Mouse (Mus musculus): ENCODE measurements around the gene Ap3b1. TPM values are rescaled to one million over a fixed set of nuclear protein-coding genes. Genes with fewer than 3 reads are reported as not detected.

The Ap3b1 gene
- polyA plus RNA-seq, 1 experiment from 2014 or later, result 32.9 TPM

GRCm38 (mm10) chr13:94564351-94564994 is 205.7 kb downstream of the Ap3b1 start:
- Histone ChIP-seq H3K27ac (no peak overlapping the region), H3K27me3 (ENCODE audit: insufficient read depth, low read length) (no peaks in the 10 kb centered on the region), H3K4me2 (ENCODE audit: low read length) (no peak overlapping the region), H3K4me3 (replicated peaks; ENCODE audit: low read depth, low read length) (no peak overlapping the region), H3K9me3 (replicated peaks; ENCODE audit: low read length) (no peaks in the 10 kb centered on the region), H3K36me3 (ENCODE audit: insufficient read depth, low read length) (no peaks in the 10 kb centered on the region), H3K4me1 (replicated peaks; ENCODE audit: insufficient read depth, low read length) (no peaks in the 10 kb centered on the region), H3K9ac (ENCODE audit: low read depth, low read length) (no peak overlapping the region)
- ATAC-seq (replicated peaks; ENCODE audit: low FRiP score, low read depth) (no peak), DNase-seq (ENCODE audit: low spot score) (no peak)
- WGBS, result 70% methylated on average over 13 of the region's 13 CpGs
- TF ChIP-seq CTCF (IDR thresholded peaks at IDR 0.05; ENCODE audit: low read depth), result no peak

- 92% methylated on average over 14 of the region's 14 CpGs for WGBS
- no peak for DNase-seq (ENCODE audit: low spot score)
These were observed 206.4 kb downstream of the Ap3b1 start for GRCm38 (mm10) chr13:94565176-94565575.

GRCm38 (mm10) chr13:94565616-94566015 is 206.9 kb downstream of the Ap3b1 start:
- ATAC-seq (replicated peaks; ENCODE audit: low FRiP score, low read depth) (no peak), DNase-seq (ENCODE audit: low spot score) (peak; percentile 60)

More at GRCm38 (mm10) chr13:94565176-94565575, 206.4 kb downstream of the Ap3b1 start:
- ATAC-seq (replicated peaks; ENCODE audit: low FRiP score, low read depth), result no peak
- no peak overlapping the region for H3K27ac ChIP-seq
- H3K36me3 ChIP-seq (ENCODE audit: insufficient read depth, low read length), result no peaks in the 10 kb centered on the region
- H3K4me1 ChIP-seq (replicated peaks; ENCODE audit: insufficient read depth, low read length), result no peaks in the 10 kb centered on the region
- H3K27me3 ChIP-seq (ENCODE audit: insufficient read depth, low read length), result no peaks in the 10 kb centered on the region
- TF ChIP-seq CTCF (IDR thresholded peaks at IDR 0.05; ENCODE audit: low read depth), result no peak
- H3K4me3 ChIP-seq (replicated peaks; ENCODE audit: low read depth, low read length), result no peak overlapping the region
- H3K9me3 ChIP-seq (replicated peaks; ENCODE audit: low read length), result no peaks in the 10 kb centered on the region
- no peak overlapping the region for H3K4me2 ChIP-seq (ENCODE audit: low read length)
- no peak overlapping the region for H3K9ac ChIP-seq (ENCODE audit: low read depth, low read length)

GRCm38 (mm10) chr13:94567739-94568138 is 209.0 kb downstream of the Ap3b1 start:
- DNase-seq (ENCODE audit: low spot score) (no peak), ATAC-seq (replicated peaks; ENCODE audit: low FRiP score, low read depth) (no peak)
- Histone ChIP-seq H3K4me3 (replicated peaks; ENCODE audit: low read depth, low read length) (no peak overlapping the region), H3K27ac (no peak overlapping the region), H3K9me3 (replicated peaks; ENCODE audit: low read length) (no peaks in the 10 kb centered on the region), H3K27me3 (ENCODE audit: insufficient read depth, low read length) (no peaks in the 10 kb centered on the region), H3K4me1 (replicated peaks; ENCODE audit: insufficient read depth, low read length) (no peaks in the 10 kb centered on the region), H3K9ac (ENCODE audit: low read depth, low read length) (no peak overlapping the region), H3K36me3 (ENCODE audit: insufficient read depth, low read length) (no peaks in the 10 kb centered on the region), H3K4me2 (ENCODE audit: low read length) (no peak overlapping the region)
- no peak for TF ChIP-seq CTCF (IDR thresholded peaks at IDR 0.05; ENCODE audit: low read depth)
- WGBS, result 85% methylated on average over 6 of the region's 6 CpGs

More at GRCm38 (mm10) chr13:94565616-94566015, 206.9 kb downstream of the Ap3b1 start:
- no peaks in the 10 kb centered on the region for H3K9me3 ChIP-seq (replicated peaks; ENCODE audit: low read length)
- H3K4me1 ChIP-seq (replicated peaks; ENCODE audit: insufficient read depth, low read length), result no peaks in the 10 kb centered on the region
- TF ChIP-seq CTCF (IDR thresholded peaks at IDR 0.05; ENCODE audit: low read depth), result no peak
- H3K9ac ChIP-seq (ENCODE audit: low read depth, low read length), result no peak overlapping the region
- 67% methylated on average over 9 of the region's 9 CpGs for WGBS
- H3K27ac ChIP-seq, result no peak overlapping the region
- H3K36me3 ChIP-seq (ENCODE audit: insufficient read depth, low read length), result no peaks in the 10 kb centered on the region
- no peak overlapping the region for H3K4me3 ChIP-seq (replicated peaks; ENCODE audit: low read depth, low read length)
- H3K4me2 ChIP-seq (ENCODE audit: low read length), result no peak overlapping the region
- no peaks in the 10 kb centered on the region for H3K27me3 ChIP-seq (ENCODE audit: insufficient read depth, low read length)

GRCm38 (mm10) chr13:94571001-94571400 is 212.2 kb downstream of the Ap3b1 start:
- Histone ChIP-seq H3K9ac (ENCODE audit: low read depth, low read length) (no peak overlapping the region), H3K27ac (no peak overlapping the region), H3K27me3 (ENCODE audit: insufficient read depth, low read length) (no peaks in the 10 kb centered on the region), H3K9me3 (replicated peaks; ENCODE audit: low read length) (no peaks in the 10 kb centered on the region), H3K36me3 (ENCODE audit: insufficient read depth, low read length) (no peaks in the 10 kb centered on the region), H3K4me3 (replicated peaks; ENCODE audit: low read depth, low read length) (no peak overlapping the region), H3K4me2 (ENCODE audit: low read length) (no peak overlapping the region), H3K4me1 (replicated peaks; ENCODE audit: insufficient read depth, low read length) (0 out of 2 replicates have a peak, but pooled peaks cover 3% of the 10 kb centered on the region)
- no peak for ATAC-seq (replicated peaks; ENCODE audit: low FRiP score, low read depth)
- DNase-seq (ENCODE audit: low spot score), result no peak
- TF ChIP-seq CTCF (IDR thresholded peaks at IDR 0.05; ENCODE audit: low read depth), result no peak
- WGBS, result 72% methylated on average over 10 of the region's 10 CpGs

- Histone ChIP-seq H3K4me3 (replicated peaks; ENCODE audit: low read depth, low read length) (no peak overlapping the region), H3K4me1 (replicated peaks; ENCODE audit: insufficient read depth, low read length) (0 out of 2 replicates have a peak, but pooled peaks cover 3% of the 10 kb centered on the region), H3K9ac (ENCODE audit: low read depth, low read length) (no peak overlapping the region), H3K27me3 (ENCODE audit: insufficient read depth, low read length) (no peaks in the 10 kb centered on the region; the same call in 1 of the 2 replicates), H3K9me3 (replicated peaks; ENCODE audit: low read length) (no peaks in the 10 kb centered on the region), H3K4me2 (ENCODE audit: low read length) (no peak overlapping the region), H3K36me3 (ENCODE audit: insufficient read depth, low read length) (no peaks in the 10 kb centered on the region), H3K27ac (no peak overlapping the region)
- WGBS, result 63% methylated on average over 8 of the region's 8 CpGs
- TF ChIP-seq CTCF (IDR thresholded peaks at IDR 0.05; ENCODE audit: low read depth), result no peak
- no peak for DNase-seq (ENCODE audit: low spot score)
- ATAC-seq (replicated peaks; ENCODE audit: low FRiP score, low read depth), result no peak
These were observed 214.6 kb downstream of the Ap3b1 start for GRCm38 (mm10) chr13:94573356-94573755.
